Mouse (Mus musculus) 3T3-L1 (cell line): ENCODE results near the gene Dhh.

Experiments
- DNase-seq: peaks from one replicate; pipeline ENCODE4 v3.0.0-alpha.2; 2015; ENCODE audit warnings: low read depth, low spot score

Gene Dhh

DNA sequence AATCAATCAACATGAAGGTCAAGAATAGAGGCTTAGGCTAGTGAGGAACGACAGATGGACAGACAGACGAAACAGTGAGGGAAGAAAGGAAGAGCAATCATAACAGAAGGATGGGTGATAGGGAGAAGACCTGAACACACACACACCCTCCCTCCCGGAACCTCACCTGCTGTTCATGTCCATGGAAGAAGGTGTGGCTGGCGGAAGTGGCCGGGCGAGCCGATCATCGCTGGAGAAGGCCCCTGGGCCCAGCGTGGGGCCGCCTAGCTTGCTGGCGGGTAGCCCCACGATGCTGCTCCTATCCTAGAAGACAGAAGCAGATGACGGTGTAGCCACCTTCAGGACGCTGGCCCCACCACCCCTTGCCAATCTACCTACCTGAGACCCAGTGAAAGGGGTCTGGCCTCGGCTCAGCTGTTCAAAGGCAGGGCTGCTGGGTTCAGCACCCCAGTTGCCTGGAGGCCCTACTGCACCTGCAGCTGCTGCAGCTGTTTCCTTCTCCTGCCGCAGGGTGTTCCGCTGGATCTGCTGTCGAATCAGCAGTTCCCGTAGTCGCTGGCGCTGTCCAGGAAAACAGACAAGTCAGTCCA lies 47.0 kb downstream of the Dhh start:
- DNase-seq, result no peak

GRCm38 (mm10) chr15:98850668-98851067 lies 47.7 kb downstream of the Dhh start:
- no peak for DNase-seq

DNA sequence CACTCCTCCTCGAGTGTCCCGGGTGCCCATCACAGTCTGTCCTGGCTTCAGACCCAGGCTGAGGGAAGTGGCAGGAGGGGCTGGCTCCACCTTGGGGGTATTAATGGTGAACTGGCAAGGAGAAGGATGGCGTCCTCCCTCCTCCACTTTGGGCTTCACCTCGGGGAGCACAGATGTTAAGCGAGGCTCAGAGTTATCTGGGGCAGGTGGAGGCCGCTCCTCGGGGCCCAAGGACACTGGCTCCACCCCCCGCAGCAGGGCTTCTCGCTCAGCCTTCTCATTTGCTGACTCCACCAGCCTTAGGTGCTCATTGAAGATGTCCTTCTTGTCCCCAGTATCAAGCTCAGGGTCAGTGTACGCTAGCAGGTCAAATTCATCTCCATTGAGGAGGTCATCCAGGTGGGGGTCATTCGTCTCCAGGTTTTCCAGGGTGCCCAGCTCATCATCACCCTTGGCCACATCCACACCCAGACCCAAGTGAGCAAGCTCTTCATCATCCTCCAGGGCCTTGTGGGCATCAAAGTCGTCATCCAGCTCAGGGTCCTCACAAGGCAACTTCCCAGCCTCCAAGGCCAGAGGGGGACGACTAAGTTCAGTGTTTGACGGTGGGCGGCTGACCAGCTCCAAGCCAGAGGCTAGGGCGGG lies 48.3 kb downstream of the Dhh start:
- DNase-seq, result no peak

DNA sequence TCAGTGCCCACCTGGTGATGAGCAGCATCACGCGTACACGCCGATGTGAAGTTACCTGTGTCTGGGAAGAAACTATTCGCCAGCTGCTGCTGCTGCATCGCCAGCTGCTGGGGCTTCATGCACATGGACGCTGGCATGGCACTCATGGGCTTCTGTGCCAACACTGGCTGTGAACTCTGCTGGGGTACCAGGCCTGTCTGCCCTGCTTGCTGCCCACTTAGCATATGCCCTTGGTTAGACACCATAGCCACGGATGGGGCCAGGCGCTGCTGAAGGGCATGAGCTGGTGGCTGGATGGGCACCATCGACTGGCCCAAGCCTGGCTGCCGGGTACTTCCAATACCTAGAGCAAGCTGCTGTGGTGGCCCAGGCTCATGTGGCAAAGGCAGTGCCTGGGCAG lies 49.2 kb downstream of the Dhh start:
- no peak for DNase-seq

GRCm38 (mm10) chr15:98846140-98846539 lies 52.2 kb downstream of the Dhh start:
- DNase-seq, result no peak

DNA sequence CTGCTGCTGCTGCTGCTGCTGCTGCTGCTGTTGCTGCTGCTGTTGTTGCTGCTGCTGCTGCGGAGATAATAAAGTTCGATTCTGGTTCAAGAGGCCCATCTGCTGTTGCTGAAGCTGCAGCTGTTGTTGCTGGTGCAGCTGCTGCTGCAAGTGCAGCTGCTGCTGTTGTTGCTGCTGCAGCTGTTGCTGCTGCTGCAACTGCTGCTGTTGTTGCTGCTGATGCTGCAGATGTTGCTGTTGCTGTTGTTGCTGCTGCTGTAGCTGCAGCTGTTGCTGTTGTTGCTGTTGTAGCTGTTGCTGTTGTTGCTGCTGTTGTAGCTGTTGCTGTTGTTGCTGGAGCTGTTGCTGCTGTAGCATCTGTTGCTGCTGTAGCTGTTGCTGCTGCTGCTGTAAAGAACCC lies 53.2 kb downstream of the Dhh start:
- no peak for DNase-seq

GRCm38 (mm10) chr15:98843595-98844223 lies 54.6 kb downstream of the Dhh start:
- DNase-seq, result no peak
